Mouse (Mus musculus): ENCODE results near the gene Cntrl. TPM values are rescaled to one million over a fixed set of nuclear protein-coding genes. Genes with fewer than 3 reads are reported as not detected.

The Cntrl gene
- polyA plus RNA-seq, 1 experiment from 2014 or later: 8.4 TPM

Other genes starting within 250 kb of the Cntrl start
- gene Cutal, start 235.1 kb upstream of the Cntrl start, polyA plus RNA-seq (2015; fragmentation: Nextera tagmentation; extraction: Ambion mirVana): 0.32 and 1.2 TPM in 2 replicates
- 88.9 and 97.3 TPM in 2 replicates for gene Psmd5, start 234.5 kb upstream of the Cntrl start, polyA plus RNA-seq (2015; fragmentation: Nextera tagmentation; extraction: Ambion mirVana)
- 2.2 and 3.5 TPM in 2 replicates for gene Phf19, start 195.5 kb upstream of the Cntrl start, polyA plus RNA-seq (2015; fragmentation: Nextera tagmentation; extraction: Ambion mirVana)
- 3.9 and 5.4 TPM in 2 replicates for gene Traf1, start 147.7 kb upstream of the Cntrl start, polyA plus RNA-seq (2015; fragmentation: Nextera tagmentation; extraction: Ambion mirVana)
- gene Hc, start 48.1 kb upstream of the Cntrl start, polyA plus RNA-seq (2015; fragmentation: Nextera tagmentation; extraction: Ambion mirVana): 0.61 and 0.68 TPM in 2 replicates
- gene AI182371, start 7.9 kb upstream of the Cntrl start, polyA plus RNA-seq (2015; fragmentation: Nextera tagmentation; extraction: Ambion mirVana): 0.26 and 0.82 TPM in 2 replicates
- 421 and 449 TPM in 2 replicates for gene Rab14, start 91.6 kb downstream of the Cntrl start, polyA plus RNA-seq (2015; fragmentation: Nextera tagmentation; extraction: Ambion mirVana)
- gene Gsn, start 146.9 kb downstream of the Cntrl start, polyA plus RNA-seq (2015; fragmentation: Nextera tagmentation; extraction: Ambion mirVana): 38.4 and 59.2 TPM in 2 replicates
- 17.6 and 27.4 TPM in 2 replicates for gene Stom, start 227.5 kb downstream of the Cntrl start, polyA plus RNA-seq (2015; fragmentation: Nextera tagmentation; extraction: Ambion mirVana)

All from neural tube, embryonic 15.5 days (tissue).